Mouse (Mus musculus): ENCODE data around the gene Fbxl17.

The Fbxl17 gene

DNA sequence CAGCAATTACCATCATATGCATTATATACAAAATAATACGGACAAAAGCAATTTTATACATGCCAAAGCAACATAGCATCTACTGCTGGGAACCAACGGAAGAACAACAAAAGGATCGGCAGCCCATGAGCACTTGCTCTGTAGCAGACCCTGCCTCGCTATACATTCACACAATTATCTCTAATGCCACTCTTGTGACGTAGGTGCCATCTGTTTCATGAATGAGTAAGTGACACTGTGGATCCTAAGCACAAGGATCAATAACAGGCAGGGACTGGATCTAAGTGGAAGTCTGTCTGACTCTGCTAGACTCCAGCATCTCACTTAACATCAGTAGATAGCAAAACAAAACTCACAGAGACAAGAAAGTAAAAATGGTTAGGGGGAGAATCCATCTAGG, 391.8 kb downstream of the Fbxl17 start:
- DNase-seq (ENCODE audit: low spot score in 2 of 2), result no peak

DNA sequence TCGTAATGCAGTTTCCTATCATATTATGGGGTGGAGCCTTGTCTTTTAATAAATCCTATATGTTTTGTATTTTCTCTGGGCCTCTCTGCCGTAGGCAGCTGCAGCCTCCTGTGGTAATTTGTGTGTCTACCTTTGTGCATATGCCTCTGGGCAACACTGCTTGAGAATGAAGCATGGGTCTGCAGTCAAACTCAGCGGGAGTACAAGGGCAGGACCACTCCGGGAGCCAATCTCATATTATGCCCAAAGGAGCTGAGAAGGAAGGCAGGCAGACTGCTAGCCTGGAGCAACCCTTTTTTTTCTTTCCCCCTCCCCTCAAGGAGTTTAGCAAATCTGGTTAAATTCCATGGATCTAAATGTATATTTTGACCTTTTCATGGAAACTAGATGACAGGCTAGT, 392.3 kb downstream of the Fbxl17 start:
- no peak for DNase-seq (ENCODE audit: low spot score in 2 of 2)

DNA sequence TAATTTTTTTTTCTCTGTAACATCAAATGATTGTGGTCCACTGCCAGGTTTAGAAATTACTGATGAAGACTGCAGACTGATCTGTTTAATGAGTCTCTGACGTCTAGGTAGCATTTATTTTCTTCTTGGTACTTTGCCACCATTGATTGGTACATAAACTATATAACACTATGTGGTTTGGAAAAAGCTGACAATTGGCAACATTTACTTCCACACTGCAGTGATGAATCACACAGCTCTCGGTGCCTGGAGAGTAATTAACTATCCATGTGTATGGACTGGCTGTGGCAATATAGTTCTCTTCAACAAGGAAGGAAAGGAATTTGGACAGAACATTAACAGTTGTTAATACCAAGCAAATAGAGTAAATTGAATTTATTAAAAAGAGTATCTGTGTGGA, 404.3 kb downstream of the Fbxl17 start:
- DNase-seq (ENCODE audit: low spot score in 2 of 2), result no peak

DNA sequence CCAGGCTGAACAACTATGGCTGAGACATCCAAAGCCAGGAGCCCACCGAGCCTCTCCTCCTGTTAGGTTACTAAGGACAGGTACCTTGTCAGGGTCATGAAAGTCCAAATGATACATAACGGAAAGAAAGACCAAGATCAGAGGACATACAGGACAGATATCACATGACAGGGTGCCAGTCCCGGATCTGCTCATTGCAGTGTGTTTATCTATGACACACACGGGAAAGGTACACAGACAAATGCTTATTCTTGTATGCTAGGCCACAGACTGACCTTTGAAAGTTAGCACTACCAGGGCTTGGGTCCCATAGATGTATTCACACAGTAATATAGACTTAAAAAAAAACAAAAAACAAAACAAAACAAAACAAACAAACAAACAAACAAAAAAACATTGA, 404.8 kb downstream of the Fbxl17 start:
- DNase-seq (ENCODE audit: low spot score in 2 of 2), result no peak

DNA sequence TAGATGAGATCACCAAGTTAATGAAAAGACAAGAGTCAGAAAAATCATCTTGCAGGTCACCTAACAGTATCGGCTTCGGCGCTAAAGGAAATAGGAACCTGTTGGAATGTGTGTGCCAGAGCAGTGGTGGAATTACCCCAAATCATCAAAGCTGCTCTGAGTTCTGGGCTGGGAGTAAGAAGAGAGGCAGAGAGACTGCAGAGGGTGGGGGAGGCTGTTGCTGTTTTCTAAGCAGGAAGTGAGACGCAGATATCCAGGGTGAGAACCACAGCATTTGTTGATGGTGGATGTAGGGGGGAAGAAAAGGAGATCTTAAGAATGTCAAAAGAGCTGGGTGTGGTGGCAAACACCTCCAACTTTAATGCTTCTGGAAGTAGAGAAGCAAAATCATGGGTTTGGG, 406.6 kb downstream of the Fbxl17 start:
- DNase-seq (ENCODE audit: low spot score in 2 of 2), result no peak

DNA sequence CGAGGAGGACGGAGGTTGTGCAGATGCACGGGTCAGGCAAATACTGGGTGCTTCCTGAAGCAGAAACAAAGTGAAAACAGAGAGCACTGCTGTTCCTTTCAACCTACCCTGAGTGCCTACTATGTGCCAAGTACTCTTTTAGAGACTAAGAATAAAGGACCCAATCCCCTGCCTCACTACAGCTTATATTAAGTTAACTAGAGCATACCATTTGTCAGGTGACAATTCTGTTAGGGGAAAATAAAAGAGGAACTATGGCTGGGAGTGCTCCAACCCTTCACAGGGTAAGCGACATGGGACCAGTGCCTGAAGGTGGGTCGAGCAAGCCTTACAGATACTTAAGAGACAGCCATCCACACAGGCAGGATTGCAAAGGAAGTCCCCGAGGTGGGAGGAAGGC, 407.0 kb downstream of the Fbxl17 start:
- no peak for DNase-seq (ENCODE audit: low spot score in 2 of 2)

DNA sequence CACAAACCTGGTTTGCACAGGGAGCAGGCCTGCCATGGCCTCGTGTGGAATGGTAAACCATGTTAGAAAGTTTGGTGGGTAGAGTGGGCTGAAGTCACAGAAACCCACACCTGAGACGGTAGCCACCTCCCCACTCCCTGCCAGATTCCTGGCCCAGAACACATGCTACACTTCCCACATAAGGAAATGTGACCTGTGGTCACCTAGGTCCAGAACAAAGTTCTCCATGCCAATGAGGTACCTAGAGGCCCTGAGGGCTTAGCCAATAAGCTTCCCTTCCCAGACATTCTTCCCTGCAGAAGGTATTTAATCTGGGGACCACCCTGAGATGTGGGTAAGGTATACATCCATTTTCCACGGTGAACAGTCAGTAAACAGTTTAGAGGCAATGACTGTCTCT, 409.7 kb downstream of the Fbxl17 start:
- DNase-seq (ENCODE audit: low spot score in 2 of 2), result no peak

DNA sequence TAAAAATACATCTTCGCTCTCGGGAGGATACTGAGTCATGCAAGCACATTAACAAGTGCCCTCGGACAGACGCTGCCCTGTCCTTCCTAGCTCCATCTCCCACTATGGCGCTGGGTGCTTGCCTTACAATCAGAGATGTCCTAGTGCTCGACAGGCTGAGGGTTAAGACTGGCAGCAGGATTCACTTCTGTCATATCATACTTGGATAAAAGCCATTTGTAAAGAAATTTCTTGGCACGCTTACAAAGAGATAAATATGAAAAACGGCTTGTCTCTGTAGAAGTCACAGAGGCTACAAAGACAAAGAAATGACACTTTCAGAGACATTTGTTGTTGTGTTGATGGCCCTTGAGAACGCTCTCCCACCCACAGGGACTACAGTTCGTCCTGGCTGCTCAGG, 412.6 kb downstream of the Fbxl17 start:
- no peak for DNase-seq (ENCODE audit: low spot score in 2 of 2)

DNA sequence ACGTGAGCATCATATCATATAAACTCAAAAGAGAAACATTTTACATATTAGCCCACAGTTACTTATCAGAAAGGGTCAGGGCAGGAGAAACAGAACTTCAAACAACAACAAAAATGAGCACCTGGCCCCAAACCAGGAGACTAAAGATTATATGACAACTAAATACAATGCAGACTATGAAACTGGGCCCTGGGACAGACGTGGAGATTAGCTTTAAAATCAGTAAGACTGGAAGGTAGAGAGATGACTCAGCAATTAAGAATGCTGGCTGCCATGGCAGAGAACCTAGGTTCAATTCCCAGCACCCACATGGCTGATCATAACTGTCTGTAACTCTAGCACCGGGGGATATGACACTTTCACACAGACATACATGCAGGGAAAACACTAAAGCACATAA, 413.3 kb downstream of the Fbxl17 start:
- DNase-seq (ENCODE audit: low spot score in 2 of 2), result no peak

DNA sequence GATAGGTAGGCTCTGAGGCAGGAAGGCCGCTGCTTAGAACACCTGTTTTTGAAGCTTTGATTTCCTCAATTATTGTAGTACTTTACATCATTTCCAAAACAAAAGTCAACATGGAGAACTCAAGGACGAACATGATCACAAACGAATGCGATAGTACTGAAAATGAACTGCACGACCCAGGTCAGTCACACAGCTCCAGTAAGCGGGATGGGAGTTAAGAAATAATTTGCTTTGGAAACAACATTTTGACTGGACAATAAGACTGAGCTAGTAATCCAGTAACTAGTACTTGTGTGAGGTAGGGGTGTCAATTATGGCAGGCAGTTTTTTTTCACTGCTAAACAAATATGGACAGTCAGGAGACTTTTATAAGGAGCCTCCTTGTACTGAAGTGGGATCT, 414.6 kb downstream of the Fbxl17 start:
- DNase-seq (ENCODE audit: low spot score in 2 of 2), result no peak

DNA sequence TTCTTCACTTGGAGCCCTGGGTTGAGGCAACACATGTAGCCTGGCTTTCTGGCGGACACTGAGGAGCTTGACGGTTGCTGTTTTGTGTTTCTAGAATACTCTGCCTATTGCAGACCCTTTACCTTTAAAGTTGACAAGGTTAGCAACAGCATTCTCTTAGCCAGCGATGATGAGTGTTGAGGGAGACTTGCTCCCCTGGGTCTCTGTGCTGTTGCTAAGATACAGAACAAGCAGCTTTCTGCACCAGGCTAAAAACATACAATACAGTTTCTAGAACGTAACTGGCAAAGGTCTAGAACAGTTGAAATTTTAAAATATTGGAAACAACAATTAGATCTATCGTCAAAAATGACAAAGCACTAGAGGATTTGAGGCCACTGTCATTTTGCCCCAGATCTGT, 420.7 kb downstream of the Fbxl17 start:
- DNase-seq (ENCODE audit: low spot score in 2 of 2), result no peak

DNA sequence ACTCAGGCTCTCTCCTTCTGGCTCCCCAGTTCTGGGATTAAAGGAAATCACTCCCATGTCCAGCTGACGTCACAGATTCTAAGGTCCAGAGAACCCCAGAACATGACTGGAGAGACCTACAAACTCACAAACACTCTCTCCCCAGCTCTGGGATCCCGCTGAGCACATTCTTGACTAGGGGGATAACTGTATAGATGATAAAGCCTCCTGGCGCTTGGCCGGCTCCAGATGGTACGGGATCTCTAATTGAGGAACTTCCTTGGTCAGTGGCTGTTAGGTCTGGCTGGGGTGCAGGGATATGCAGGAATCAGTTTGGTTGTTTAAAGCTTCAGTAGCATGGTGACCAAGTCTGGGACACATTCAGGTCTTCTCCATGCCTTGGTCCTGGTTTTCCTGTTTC, 422.3 kb downstream of the Fbxl17 start:
- no peak for DNase-seq (ENCODE audit: low spot score in 2 of 2)

DNA sequence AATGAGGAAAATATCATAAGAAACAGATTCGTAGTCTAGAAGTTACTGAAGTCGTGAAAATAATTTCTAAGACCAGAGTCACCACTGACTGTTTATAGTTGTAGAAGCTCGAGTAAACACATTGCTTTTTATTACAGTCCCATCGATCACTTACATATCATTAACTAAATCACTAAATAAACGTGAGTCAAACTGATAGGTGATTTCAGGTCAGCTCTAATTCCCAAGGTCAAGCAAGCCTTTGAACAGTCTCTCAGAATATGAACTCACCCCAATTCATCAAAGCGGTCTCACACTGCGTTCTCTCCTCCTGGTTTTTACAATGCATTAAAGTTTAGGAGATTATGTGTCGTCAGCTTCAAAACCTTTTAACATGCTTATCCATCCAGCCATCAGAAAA, 423.2 kb downstream of the Fbxl17 start:
- no peak for DNase-seq (ENCODE audit: low spot score in 2 of 2)

DNA sequence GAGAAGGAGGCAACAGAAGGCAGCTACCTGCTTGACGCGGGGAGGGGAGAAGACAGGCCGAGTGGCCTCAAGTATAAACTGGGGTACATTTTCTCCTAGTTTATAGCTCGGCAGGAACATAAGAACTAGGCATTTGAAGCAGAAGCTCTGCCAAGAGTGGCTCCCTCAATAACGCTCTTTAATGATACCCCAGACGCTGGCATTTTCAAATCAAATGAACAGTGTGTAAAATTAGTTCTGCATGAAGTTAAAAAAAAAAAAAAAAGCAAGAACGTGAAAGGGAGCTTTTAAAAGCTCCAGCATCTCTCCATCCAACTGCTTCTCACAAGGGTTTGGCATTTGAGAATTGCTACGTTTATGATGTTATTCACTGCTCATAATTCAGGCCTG, 423.8 kb downstream of the Fbxl17 start:
- no peak for DNase-seq (ENCODE audit: low spot score in 2 of 2)

DNA sequence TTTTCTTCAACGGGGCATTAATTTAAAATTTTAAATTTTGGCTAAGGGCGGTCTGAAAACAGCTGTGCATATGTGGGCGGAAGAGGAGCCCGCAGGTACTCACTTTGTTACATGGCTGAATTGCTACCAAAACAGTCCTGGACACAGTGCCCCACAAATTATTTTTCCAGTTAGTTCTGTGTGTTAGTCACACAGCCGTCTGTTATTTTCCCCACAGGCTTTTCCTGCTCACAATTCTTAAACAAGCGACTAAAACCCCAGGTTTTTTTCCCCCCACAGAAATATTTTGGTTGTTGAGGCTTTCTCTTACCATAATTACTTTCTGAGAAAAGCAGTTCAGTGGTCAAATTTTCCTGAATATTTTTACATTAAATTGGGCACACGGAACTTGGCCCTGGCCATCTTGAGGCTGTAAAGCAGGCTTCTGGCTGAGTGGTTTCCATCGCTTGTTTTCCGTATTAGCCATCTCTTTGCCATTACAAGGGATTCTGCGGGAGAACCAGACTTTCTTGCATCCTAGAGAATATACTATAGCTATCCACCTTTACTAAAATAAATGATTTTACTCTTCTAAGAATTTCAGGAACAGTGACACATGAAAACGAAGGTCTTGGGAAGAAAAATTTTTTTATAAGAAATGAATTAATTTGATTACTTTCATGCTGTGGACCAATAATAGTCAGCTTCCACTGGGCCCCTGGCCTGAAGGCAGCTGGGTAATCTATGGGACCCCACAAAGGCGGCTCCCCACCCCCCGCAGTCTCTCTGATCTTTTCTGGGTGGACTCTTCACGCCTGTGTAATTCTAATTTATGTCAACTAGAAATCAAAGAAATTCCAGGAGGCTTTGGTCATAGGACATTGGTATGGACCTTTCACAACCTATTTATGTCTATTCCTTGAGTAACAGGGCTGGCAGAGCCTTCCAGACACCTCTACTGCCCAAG, 424.5 kb downstream of the Fbxl17 start:
- DNase-seq (ENCODE audit: low spot score in 2 of 2), result no peak

DNA sequence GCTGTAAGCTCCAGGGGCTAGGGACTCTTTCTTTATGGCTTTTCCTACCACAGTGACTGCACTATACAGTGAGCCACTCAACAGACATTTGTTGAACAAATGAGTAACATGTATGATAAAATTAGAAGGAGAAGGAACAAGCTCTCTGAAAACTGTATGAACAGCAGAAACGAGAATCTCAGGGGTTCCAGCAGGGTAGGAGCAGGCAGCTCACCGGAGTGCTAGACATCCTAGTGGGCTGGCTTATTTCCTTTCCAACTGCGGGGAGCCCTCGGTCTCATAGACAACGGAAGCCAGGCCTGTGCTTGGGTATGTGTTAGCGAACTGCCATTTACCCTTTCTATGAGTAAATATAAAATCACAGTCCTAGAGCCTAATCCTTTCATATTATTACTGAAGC, 426.5 kb downstream of the Fbxl17 start:
- DNase-seq (ENCODE audit: low spot score in 2 of 2), result no peak

DNA sequence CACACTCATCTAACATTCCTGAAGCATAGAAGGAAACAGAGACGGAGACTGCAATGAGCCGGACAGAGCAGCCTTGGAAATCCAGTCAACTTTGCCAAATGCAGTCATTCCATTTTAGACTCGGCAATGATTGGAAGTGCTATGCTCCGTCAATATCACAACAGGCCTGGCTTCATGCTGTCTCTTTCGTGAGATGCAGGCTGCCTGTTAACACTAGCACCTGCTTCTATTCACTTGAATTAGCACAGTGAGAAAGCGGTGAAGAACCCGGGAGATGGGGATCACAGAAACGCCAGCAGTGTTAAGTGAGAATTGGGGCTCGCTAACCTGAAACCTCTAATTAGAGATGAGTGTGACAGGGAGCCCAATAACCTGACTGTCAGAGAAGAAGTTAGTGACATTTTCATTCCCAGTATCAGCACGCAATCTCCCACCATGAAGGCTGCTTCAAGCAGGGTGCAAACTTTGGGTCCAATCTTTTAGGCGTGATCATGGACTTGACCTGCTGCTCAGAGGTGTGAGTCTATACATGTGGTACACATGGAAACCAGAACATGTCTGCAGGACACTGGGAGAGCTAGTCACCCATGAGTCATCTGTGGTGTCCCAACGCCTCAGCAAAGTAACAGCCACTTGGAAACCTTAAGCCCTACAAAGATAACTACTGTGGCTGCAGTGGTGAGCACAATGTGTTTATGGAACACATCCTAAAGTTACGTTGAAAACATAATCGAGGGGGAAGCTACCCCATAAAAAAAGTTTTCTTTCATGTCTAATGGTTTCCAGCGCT, 428.5 kb downstream of the Fbxl17 start:
- DNase-seq (ENCODE audit: low spot score in 2 of 2), result no peak

DNA sequence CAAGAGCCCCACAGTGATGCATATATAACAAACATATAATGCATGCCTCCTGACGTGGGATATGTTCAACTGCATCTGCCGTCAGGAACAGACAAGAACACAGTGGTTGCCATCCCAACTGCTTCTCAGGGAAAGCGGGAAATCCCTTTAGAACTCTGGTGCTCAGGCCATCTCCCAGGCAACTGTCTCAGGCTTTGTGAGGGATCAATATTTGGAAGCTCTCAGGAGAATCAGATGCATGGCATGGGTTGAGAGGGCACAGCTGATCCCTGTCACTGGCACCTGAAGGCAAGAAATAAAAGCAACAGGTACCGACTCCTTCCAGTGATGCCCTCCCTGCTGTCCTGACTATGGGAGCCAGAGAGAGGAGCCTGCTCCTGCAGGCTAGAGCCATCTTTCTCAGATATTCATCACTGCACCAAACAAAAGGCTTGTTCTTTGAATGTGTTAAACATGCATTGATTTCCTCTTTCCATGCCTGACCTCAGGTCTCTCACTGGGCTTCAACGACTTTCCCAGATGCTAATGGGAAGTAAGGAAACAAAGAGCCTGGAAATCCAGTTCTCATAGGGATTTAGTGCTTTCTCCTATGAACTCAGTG, 429.6 kb downstream of the Fbxl17 start:
- no peak for DNase-seq (ENCODE audit: low spot score in 2 of 2)

DNA sequence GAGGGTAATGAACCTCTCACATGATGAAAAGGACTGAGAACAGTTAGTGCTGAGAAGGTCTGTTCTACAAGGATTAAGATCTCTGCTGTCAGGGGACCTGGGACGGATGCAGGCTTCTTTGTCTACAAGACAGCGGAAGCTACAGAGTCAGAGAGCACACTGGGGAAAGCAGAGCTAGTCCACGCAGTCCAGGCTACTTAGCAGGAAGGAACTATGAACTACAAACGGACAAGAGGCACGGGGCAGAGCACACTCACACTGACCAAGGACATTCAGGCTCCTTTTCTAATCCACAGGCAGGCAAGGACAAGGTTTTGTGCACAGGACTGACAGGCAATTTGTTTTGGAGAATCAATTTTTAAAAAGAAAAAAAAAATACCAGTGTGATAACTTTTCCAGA, 437.0 kb downstream of the Fbxl17 start:
- no peak for DNase-seq (ENCODE audit: low spot score in 2 of 2)

DNA sequence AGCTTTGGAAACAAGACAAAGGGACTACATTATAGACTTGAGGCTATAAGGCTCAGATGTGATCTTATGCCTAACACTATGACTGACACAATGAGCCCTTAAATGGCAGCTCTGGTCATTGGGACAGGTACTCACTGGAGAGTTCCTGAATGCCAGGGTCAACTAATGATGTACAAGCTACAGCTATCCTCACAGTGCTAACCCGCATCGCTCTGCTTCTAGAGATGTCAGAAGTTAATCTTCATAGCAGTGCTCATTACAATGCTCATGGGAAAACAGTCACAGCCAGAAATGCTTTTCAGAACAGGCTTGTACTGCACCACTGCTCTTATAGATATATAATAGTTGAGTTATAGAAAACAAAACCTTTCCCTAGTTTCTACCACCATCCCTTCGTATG, 438.0 kb downstream of the Fbxl17 start:
- no peak for DNase-seq (ENCODE audit: low spot score in 2 of 2)

DNA sequence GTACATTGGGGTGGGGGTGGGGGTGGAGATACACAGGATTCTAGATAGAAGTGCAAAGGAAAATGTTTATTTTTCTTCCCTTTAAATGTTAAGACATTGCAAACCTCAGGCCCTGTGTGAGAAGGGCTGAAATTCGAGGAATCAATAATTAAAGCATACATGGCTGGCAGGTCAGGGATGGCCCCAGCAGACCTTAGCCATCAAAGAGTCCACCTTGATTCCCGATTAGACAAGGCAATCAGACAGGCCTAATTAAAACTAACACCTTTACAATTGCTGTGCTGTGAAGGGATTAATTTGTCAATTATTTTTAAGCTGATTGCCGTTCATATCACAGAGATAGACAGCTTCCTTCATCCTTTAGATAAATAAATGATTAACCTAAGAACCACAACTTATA, 439.0 kb downstream of the Fbxl17 start:
- no peak for DNase-seq (ENCODE audit: low spot score in 2 of 2)

DNA sequence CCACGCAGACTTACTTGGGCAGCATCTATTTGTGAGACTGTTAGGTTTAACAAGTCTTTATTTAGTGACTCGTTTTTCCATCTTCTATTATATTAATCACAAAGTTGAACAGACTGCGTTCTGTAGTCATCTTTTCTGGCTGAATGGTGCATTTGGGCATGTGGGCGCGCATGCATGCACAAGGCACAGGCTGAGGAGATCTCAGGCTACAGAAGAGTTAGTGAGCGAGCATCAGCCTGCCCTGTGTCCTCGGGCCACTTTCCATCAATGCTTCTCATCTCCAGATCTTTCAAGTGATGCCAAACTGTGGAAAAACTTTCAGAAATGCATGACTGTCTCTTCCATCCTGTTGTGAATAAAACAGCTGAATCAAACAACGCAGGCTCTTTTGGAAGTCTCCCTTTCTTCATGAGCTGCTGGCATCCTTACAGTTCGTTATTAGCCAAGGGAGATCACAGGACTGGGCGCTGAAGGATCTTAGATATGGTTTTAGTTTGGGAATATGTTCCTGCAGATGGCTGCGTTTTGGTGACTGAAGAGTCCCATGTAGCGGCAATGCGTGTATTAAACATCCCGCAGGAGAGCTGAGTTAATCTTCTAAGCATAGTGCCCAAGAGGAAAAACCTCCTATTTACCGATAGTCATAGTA, 442.0 kb downstream of the Fbxl17 start:
- no peak for DNase-seq (ENCODE audit: low spot score in 2 of 2)

Data from urinary bladder, postnatal 36 days (tissue).